In genomic region chr5:43235186-43235785, GRCm38 (mm10) we compare ENCODE assay signal across 8 mouse cellular contexts. TPM values are rescaled to one million over a fixed set of nuclear protein-coding genes. Genes with fewer than 3 reads are reported as not detected.
DNase-seq lines count a peak whose midpoint lies in the region; ATAC-seq lines count a peak whose summit lies in the region.

No protein-coding gene starts in this region.

- no peak for ATAC-seq in forebrain, embryonic 13.5 days
- ATAC-seq in hindbrain, embryonic 13.5 days (ENCODE audit: low FRiP score) = no peak
- ATAC-seq in megakaryocyte progenitor cell, adult 5-6 weeks (replicated peaks; ENCODE audit: poor library complexity) = peak; percentile 5
- ATAC-seq in stomach, embryonic 14.5 days (ENCODE audit: insufficient number of reproducible peaks, insufficient read depth, low FRiP score, low read depth) = no peak

- peak; percentile 40 for DNase-seq in kidney, adult 11 months
- DNase-seq in kidney, adult 18-20 months = no peak
- peak; percentile 69 for DNase-seq in adrenal gland, postnatal 10 days
- DNase-seq in left cerebral cortex, postnatal 36 days (ENCODE audit: low spot score in 2 of 2) = peak; percentile 49 to 55

- peak overlapping the region; percentile 96 for H3K27ac ChIP-seq in forebrain, embryonic 13.5 days
- H3K27ac ChIP-seq in hindbrain, embryonic 13.5 days = peak overlapping the region; percentile 100
- peak overlapping the region; percentile 95 for H3K27ac ChIP-seq in stomach, embryonic 14.5 days (ENCODE audit: low read length)

- peak overlapping the region; percentile 96 for H3K9ac ChIP-seq in forebrain, embryonic 13.5 days
- H3K9ac ChIP-seq in hindbrain, embryonic 13.5 days = peak overlapping the region; percentile 99
- H3K9ac ChIP-seq in stomach, embryonic 14.5 days (replicated peaks; ENCODE audit: low read depth, low read length) = peak overlapping the region; percentile 90

- H3K27me3 ChIP-seq in forebrain, embryonic 13.5 days = peaks cover 6% of the 10 kb centered on the region; the same call in 1 of the 2 replicates
- H3K27me3 ChIP-seq in hindbrain, embryonic 13.5 days = 0 out of 2 replicates have a peak, but pooled peaks cover 4% of the 10 kb centered on the region
- no peaks in the 10 kb centered on the region for H3K27me3 ChIP-seq in stomach, embryonic 14.5 days (ENCODE audit: control insufficient read depth, insufficient read depth, low read length)

- peak overlapping the region; percentile 88 for H3K4me3 ChIP-seq in forebrain, embryonic 13.5 days
- H3K4me3 ChIP-seq in hindbrain, embryonic 13.5 days = peak overlapping the region; percentile 98
- H3K4me3 ChIP-seq in stomach, embryonic 14.5 days (ENCODE audit: low read depth, low read length) = peak overlapping the region; percentile 84

- peak overlapping the region; percentile 83 for H3K4me2 ChIP-seq in forebrain, embryonic 13.5 days
- H3K4me2 ChIP-seq in hindbrain, embryonic 13.5 days = peak overlapping the region; percentile 70
- H3K4me2 ChIP-seq in stomach, embryonic 14.5 days (replicated peaks; ENCODE audit: low read depth, low read length) = peak overlapping the region; percentile 91

- intact Hi-C loops in left cerebral cortex, postnatal 36 days (cut with DNase I) = loop anchor here (10.0 kb wide), 3 partner anchors 820 to 1350 kb away; no protein-coding TSS in a partner anchor

- H3K36me3 ChIP-seq in forebrain, embryonic 13.5 days (ENCODE audit: poor library complexity, severe bottlenecking) = no peaks in the 10 kb centered on the region
- H3K36me3 ChIP-seq in hindbrain, embryonic 13.5 days = no peaks in the 10 kb centered on the region; the same call in 1 of the 2 replicates
- no peaks in the 10 kb centered on the region for H3K36me3 ChIP-seq in stomach, embryonic 14.5 days (ENCODE audit: control insufficient read depth, insufficient read depth, low read length)

- 2% methylated on average over 27 of the region's 27 CpGs for WGBS in forebrain, embryonic 13.5 days
- WGBS in hindbrain, embryonic 13.5 days = 2% methylated on average over 27 of the region's 27 CpGs
- 1% methylated on average over 27 of the region's 27 CpGs for WGBS in stomach, embryonic 14.5 days

- peaks cover 14% of the 10 kb centered on the region for H3K4me1 ChIP-seq in forebrain, embryonic 13.5 days
- peaks cover 26% of the 10 kb centered on the region for H3K4me1 ChIP-seq in hindbrain, embryonic 13.5 days (replicated peaks)
- 0 out of 2 replicates have a peak, but pooled peaks cover 2% of the 10 kb centered on the region for H3K4me1 ChIP-seq in stomach, embryonic 14.5 days (ENCODE audit: control insufficient read depth, insufficient read depth, low read length)

- H3K9me3 ChIP-seq in forebrain, embryonic 13.5 days (replicated peaks) = no peaks in the 10 kb centered on the region
- no peaks in the 10 kb centered on the region for H3K9me3 ChIP-seq in hindbrain, embryonic 13.5 days
- no peaks in the 10 kb centered on the region for H3K9me3 ChIP-seq in stomach, embryonic 14.5 days (ENCODE audit: control insufficient read depth, low read depth, low read length)

RNA-seq across cellular contexts. Expression of gene Cpeb2, which starts 2.3 kb away (rescaled TPM):
- total RNA-seq in adrenal gland, postnatal 10 days (2021) = 10 to 100 TPM; 19.6 to 21.4 TPM
- 4.7 and 5.4 TPM in 2 replicates for polyA plus RNA-seq in forebrain, embryonic 13.5 days (2015; fragmentation: Nextera tagmentation; extraction: Ambion mirVana)
- 13.9 and 14.2 TPM in 2 replicates for polyA plus RNA-seq in hindbrain, embryonic 13.5 days (2015; fragmentation: Nextera tagmentation; extraction: Ambion mirVana)
- total RNA-seq in left cerebral cortex, postnatal 36 days (2021) = 10 to 100 TPM; 55.2 to 58.8 TPM
- total RNA-seq in megakaryocyte progenitor cell, adult 5-6 weeks (2015) = 6.8 and 7.2 TPM in 2 replicates
- 1.2 and 1.9 TPM in 2 replicates for total RNA-seq in megakaryocyte progenitor cell, adult 5-6 weeks (2017)
- polyA plus RNA-seq in stomach, embryonic 14.5 days (2014; fragmentation: Nextera tagmentation; extraction: Ambion mirVana) = 3.2 and 3.4 TPM in 2 replicates
